Mouse (Mus musculus) embryonic fibroblast, embryonic 13.5 days (primary cell): ENCODE results near the gene Heatr5a. TPM values are rescaled to one million over a fixed set of nuclear protein-coding genes. Genes with fewer than 3 reads are reported as not detected.

Experiments used
- H3K27ac ChIP-seq: 2 replicates; pipeline ENCODE4 v1.5.1; 2012; ENCODE audit warnings: low read length, control low read depth, inconsistent platforms; ENCODE audit not compliant: insufficient read depth
- H3K4me1 ChIP-seq: 2 replicates; pipeline ENCODE4 v1.6.1; 2011; ENCODE audit warnings: low read length; ENCODE audit not compliant: control insufficient read depth, insufficient read depth
- H3K4me3 ChIP-seq: 2 replicates; pipeline ENCODE4 v1.5.1; 2011; ENCODE audit warnings: mild to moderate bottlenecking, control low read depth, low read length; ENCODE audit not compliant: insufficient read depth
- CTCF ChIP-seq: IDR thresholded peaks from 2 replicates; pipeline ENCODE4 v1.5.1; 2011; ENCODE audit warnings: mild to moderate bottlenecking, control low read depth, low read length, moderate library complexity, borderline replicate concordance; ENCODE audit not compliant: insufficient read depth
- POLR2A ChIP-seq: IDR thresholded peaks from 2 replicates; pipeline ENCODE4 v1.6.1; 2011; ENCODE audit warnings: low read depth, mild to moderate bottlenecking, control low read depth, low read length, moderate library complexity
- polyA plus RNA-seq: library from polyadenylated mRNA; stranded (reverse); fragments of >200 nt; gene quantifications from 2 replicates; pipeline ENCODE4 v1.2.4, GENCODE M21; 2011; ENCODE audit warnings: low read depth; ENCODE audit not compliant: missing spikeins, insufficient read length

Gene Heatr5a
- polyA plus RNA-seq, 1 experiment = 54.1 TPM

DNA sequence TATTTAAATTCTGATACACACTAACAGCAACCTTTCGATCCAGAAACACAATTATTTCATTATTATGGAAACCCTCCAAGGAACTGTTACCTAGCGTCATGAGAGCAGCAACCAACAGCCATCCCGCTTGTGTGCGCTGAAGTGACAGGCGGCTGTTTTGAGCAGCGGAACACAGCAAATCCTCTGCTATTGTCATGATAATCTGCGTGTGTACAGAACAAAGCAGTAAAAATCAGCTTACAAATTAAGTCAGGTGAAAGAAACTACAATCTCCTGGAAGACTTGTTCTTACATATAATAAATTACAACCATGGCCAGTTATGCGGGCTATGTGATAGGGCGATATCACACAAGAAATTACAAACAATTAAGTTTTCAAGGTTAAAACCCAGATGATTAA lies 25.8 kb downstream of the Heatr5a start:
- Histone ChIP-seq H3K4me3 (no peak overlapping the region), H3K27ac (no peak overlapping the region), H3K4me1 (peaks cover 4% of the 10 kb centered on the region)
- no peak for TF ChIP-seq POLR2A
- no peak for TF ChIP-seq CTCF

GRCm38 (mm10) chr12:51939848-51940247 lies 31.3 kb downstream of the Heatr5a start:
- TF ChIP-seq POLR2A (no peak), CTCF (no peak)
- Histone ChIP-seq H3K4me3 (no peak overlapping the region), H3K4me1 (no peaks in the 10 kb centered on the region), H3K27ac (no peak overlapping the region)

DNA sequence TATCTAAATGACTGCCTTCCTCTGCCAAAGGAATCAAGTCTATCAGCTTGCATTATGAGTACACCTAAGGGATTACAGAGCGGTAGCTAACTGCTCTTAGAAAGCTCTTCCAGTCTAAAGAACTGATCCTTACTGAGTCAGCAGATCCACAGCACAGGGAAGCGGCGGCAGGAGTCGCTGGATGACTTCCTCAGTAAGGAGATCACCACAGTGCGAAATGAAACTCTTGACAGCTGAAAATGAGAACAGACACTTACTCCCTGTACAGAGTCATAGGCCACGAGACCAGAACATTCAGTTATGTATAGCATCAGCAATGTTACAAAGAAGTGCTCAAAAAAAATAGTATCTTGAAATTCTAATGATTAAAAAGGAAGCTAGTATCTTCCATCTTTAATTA lies 33.2 kb downstream of the Heatr5a start:
- H3K4me1 ChIP-seq = no peaks in the 10 kb centered on the region
- H3K27ac ChIP-seq = no peak overlapping the region
- TF ChIP-seq POLR2A (no peak), CTCF (no peak)
- H3K4me3 ChIP-seq = no peak overlapping the region

DNA sequence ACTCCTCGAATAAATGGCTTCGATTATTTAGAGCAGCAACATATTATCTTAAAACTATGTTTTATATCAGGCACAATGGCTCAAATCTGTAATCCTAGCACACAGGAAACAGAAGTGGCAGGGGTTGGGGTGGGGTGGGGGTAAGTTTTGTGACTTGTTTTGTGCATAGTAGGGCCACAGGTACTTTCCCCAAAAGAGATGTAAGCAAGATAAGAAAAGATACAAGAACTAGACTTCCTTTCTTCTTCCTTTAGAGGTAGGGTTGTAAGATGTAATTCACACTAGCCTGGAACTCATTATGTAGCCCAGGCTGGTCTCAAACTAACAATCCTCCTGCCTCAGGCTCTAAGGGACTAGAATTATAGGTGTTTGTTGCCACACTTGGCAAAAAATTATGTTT lies 41.5 kb downstream of the Heatr5a start:
- Histone ChIP-seq H3K27ac (no peak overlapping the region), H3K4me3 (no peak overlapping the region), H3K4me1 (no peaks in the 10 kb centered on the region)
- TF ChIP-seq CTCF (no peak), POLR2A (no peak)

DNA sequence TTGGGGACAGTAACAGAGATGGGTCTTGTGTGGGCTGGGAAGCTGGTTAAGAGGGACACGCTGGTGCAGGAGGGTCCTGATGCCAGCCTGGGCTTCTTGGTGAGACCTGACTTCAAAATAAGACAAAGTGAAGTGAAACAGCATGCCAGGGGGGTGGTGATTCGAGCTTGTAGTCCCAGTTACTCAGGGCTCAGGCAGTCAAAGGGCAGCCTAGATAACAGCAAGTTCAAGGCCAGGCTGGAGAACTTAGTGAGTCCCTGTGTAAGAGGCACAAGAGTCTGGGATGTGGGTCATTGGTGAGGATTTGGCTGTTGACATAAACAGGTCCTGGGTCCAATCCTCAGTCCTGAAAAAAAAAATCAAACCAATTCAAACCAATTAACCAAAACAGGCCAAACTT lies 53.9 kb downstream of the Heatr5a start:
- Histone ChIP-seq H3K4me3 (no peak overlapping the region), H3K27ac (no peak overlapping the region), H3K4me1 (no peaks in the 10 kb centered on the region)
- no peak for TF ChIP-seq POLR2A
- no peak for TF ChIP-seq CTCF

GRCm38 (mm10) chr12:51914903-51915670 lies 56.0 kb downstream of the Heatr5a start:
- TF ChIP-seq CTCF (no peak), POLR2A (no peak)
- Histone ChIP-seq H3K4me3 (no peak overlapping the region), H3K27ac (no peak overlapping the region), H3K4me1 (no peaks in the 10 kb centered on the region)

- no peak for TF ChIP-seq CTCF
- TF ChIP-seq POLR2A = no peak
- Histone ChIP-seq H3K27ac (no peak overlapping the region), H3K4me1 (no peaks in the 10 kb centered on the region)
Measured at GRCm38 (mm10) chr12:51909202-51909601, 61.9 kb downstream of the Heatr5a start.

DNA sequence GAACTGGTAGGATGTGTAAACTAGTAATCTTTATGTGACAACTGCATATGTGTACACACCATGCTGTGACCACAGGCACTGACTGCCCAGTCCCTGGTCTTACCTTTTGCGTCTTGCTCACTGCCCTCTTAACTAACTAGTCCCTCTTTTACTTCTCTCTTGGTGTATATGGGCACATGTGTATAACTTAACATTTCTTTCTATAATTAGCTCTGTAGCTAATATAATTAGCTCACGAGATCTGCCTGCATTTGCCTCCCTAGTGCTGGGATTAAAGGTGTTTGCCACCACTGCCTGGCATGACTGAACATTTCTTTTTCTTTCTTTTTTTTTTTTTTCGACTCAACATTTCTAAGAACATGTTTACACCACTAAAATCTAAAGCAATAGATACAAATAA lies 63.6 kb downstream of the Heatr5a start:
- no peak overlapping the region for H3K27ac ChIP-seq
- H3K4me1 ChIP-seq = no peaks in the 10 kb centered on the region
- no peak overlapping the region for H3K4me3 ChIP-seq
- no peak for TF ChIP-seq CTCF
- TF ChIP-seq POLR2A = no peak

More at GRCm38 (mm10) chr12:51909202-51909601, 61.9 kb downstream of the Heatr5a start:
- H3K4me3 ChIP-seq = no peak overlapping the region

- H3K27ac ChIP-seq = no peak overlapping the region
- TF ChIP-seq CTCF = no peak
- H3K4me3 ChIP-seq = no peak overlapping the region
- H3K4me1 ChIP-seq = no peaks in the 10 kb centered on the region
Measured at GRCm38 (mm10) chr12:51900551-51900950, 70.6 kb downstream of the Heatr5a start.

- TF ChIP-seq CTCF = no peak
- no peak for TF ChIP-seq POLR2A
- Histone ChIP-seq H3K27ac (no peak overlapping the region), H3K4me1 (no peaks in the 10 kb centered on the region), H3K4me3 (no peak overlapping the region)
Measured at GRCm38 (mm10) chr12:51896901-51897300, 74.2 kb downstream of the Heatr5a start.

DNA sequence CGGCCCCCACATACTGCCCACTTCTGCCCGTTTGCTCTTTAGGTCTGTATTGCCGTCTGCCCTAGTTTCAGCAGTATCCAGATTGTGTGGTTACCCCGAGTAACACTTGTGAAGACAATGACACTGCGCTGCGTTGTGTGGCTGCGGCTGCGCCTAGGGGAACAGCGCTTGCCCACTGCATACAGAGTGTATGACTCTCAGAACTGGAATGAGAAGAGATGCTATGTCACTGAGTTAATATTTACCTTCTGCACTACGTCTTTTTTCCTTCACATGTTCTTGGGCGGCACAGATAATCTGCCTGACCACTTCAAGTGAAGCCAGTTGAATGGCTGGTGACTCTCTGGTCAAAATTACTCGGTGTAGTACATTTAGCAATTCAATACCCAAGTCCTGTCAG lies 82.5 kb downstream of the Heatr5a start:
- Histone ChIP-seq H3K27ac (no peak overlapping the region), H3K4me1 (no peaks in the 10 kb centered on the region), H3K4me3 (no peak overlapping the region)
- TF ChIP-seq CTCF = no peak
- TF ChIP-seq POLR2A = no peak
